Mouse (Mus musculus): ENCODE results near the gene Tmem14c. TPM values are rescaled to one million over a fixed set of nuclear protein-coding genes. Genes with fewer than 3 reads are reported as not detected.
"Not testable (repeated sequence)": the region's sequence is repeated elsewhere in the genome, so short reads cannot be mapped to it uniquely, and the experiment has no call there.

The Tmem14c gene
- total and polyA plus RNA-seq, 2 experiments from 2014 or later, result 45.5 to 141 TPM

- H3K27me3 ChIP-seq (ENCODE audit: insufficient read depth, low read length), result no peaks in the 10 kb centered on the region
- H3K27ac ChIP-seq, result no peak overlapping the region
- no peak for ATAC-seq
- H3K4me3 ChIP-seq (ENCODE audit: low read length), result no peak overlapping the region
- TF ChIP-seq CTCF (IDR thresholded peaks at IDR 0.05; ENCODE audit: low read depth), result peak; percentile 67
- H3K4me1 ChIP-seq (ENCODE audit: insufficient read depth, low read length), result no peaks in the 10 kb centered on the region
- H3K36me3 ChIP-seq (ENCODE audit: insufficient read depth, low read length), result no peaks in the 10 kb centered on the region
- peak; percentile 40 for DNase-seq (ENCODE audit: low spot score)
- H3K9ac ChIP-seq (replicated peaks; ENCODE audit: low read length), result no peak overlapping the region
- 15% methylated on average over 7 of the region's 7 CpGs for WGBS
- no peaks in the 10 kb centered on the region for H3K9me3 ChIP-seq (ENCODE audit: low read length)
- H3K4me2 ChIP-seq (ENCODE audit: low read depth, low read length), result no peak overlapping the region
Measured at GRCm38 (mm10) chr13:40977609-40978008, 38.5 kb upstream of the Tmem14c start.

GRCm38 (mm10) chr13:40978652-40979051, 37.4 kb upstream of the Tmem14c start:
- Histone ChIP-seq H3K4me1 (ENCODE audit: insufficient read depth, low read length) (no peaks in the 10 kb centered on the region), H3K36me3 (ENCODE audit: insufficient read depth, low read length) (no peaks in the 10 kb centered on the region), H3K4me3 (ENCODE audit: low read length) (no peak overlapping the region), H3K4me2 (ENCODE audit: low read depth, low read length) (no peak overlapping the region), H3K27ac (no peak overlapping the region), H3K27me3 (ENCODE audit: insufficient read depth, low read length) (no peaks in the 10 kb centered on the region), H3K9ac (replicated peaks; ENCODE audit: low read length) (no peak overlapping the region), H3K9me3 (ENCODE audit: low read length) (no peaks in the 10 kb centered on the region)
- ATAC-seq (no peak), DNase-seq (ENCODE audit: low spot score) (no peak)
- 81% methylated on average over 4 of the region's 4 CpGs for WGBS
- no peak for TF ChIP-seq CTCF (IDR thresholded peaks at IDR 0.05; ENCODE audit: low read depth)

DNA sequence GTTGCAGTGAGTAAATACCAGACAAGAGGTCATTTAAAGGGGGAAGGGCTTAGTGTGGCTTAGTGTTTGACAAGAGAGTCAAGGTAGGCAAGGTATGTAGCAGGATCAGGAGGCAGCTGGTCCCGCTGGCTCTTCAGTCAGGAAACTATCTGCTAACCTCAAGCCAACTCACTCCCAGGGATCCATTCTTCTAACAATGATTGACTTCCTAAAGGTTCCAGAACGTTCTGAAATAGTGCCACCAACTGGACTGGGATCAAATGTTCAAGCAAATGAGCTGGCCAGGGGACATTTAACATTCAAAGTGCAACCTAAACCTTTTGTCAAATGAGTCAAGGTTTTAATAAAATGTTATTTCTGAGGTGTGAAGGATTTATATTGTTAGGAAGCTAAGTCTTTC, 36.8 kb upstream of the Tmem14c start:
- Histone ChIP-seq H3K27me3 (ENCODE audit: insufficient read depth, low read length) (no peaks in the 10 kb centered on the region), H3K36me3 (ENCODE audit: insufficient read depth, low read length) (no peaks in the 10 kb centered on the region), H3K9me3 (ENCODE audit: low read length) (no peaks in the 10 kb centered on the region), H3K4me1 (ENCODE audit: insufficient read depth, low read length) (no peaks in the 10 kb centered on the region), H3K4me3 (ENCODE audit: low read length) (no peak overlapping the region), H3K4me2 (ENCODE audit: low read depth, low read length) (no peak overlapping the region), H3K9ac (replicated peaks; ENCODE audit: low read length) (no peak overlapping the region), H3K27ac (no peak overlapping the region)
- peak; percentile 29 for TF ChIP-seq CTCF (IDR thresholded peaks at IDR 0.05; ENCODE audit: low read depth)
- DNase-seq (ENCODE audit: low spot score), result peak; percentile 5
- ATAC-seq, result no peak
- 51% methylated on average over 2 of the region's 2 CpGs for WGBS

- ATAC-seq, result no peak
- Histone ChIP-seq H3K9ac (replicated peaks; ENCODE audit: low read length) (no peak overlapping the region), H3K9me3 (ENCODE audit: low read length) (no peaks in the 10 kb centered on the region), H3K4me3 (ENCODE audit: low read length) (no peak overlapping the region), H3K27me3 (ENCODE audit: insufficient read depth, low read length) (no peaks in the 10 kb centered on the region), H3K36me3 (ENCODE audit: insufficient read depth, low read length) (no peaks in the 10 kb centered on the region), H3K4me1 (ENCODE audit: insufficient read depth, low read length) (no peaks in the 10 kb centered on the region), H3K4me2 (ENCODE audit: low read depth, low read length) (no peak overlapping the region), H3K27ac (no peak overlapping the region)
- WGBS, result 87% methylated on average over 1 of the region's 1 CpGs
- no peak for TF ChIP-seq CTCF (IDR thresholded peaks at IDR 0.05; ENCODE audit: low read depth)
- DNase-seq (ENCODE audit: low spot score), result no peak
Measured at GRCm38 (mm10) chr13:40982759-40983158, 33.3 kb upstream of the Tmem14c start.

GRCm38 (mm10) chr13:40986081-40986480, 30.0 kb upstream of the Tmem14c start:
- 95% methylated on average over 5 of the region's 5 CpGs for WGBS
- H3K27ac ChIP-seq, result no peak overlapping the region
- no peak overlapping the region for H3K4me3 ChIP-seq (ENCODE audit: low read length)
- no peaks in the 10 kb centered on the region for H3K4me1 ChIP-seq (ENCODE audit: insufficient read depth, low read length)
- H3K9ac ChIP-seq (replicated peaks; ENCODE audit: low read length), result no peak overlapping the region
- ATAC-seq (no peak), DNase-seq (ENCODE audit: low spot score) (no peak)
- no peak overlapping the region for H3K4me2 ChIP-seq (ENCODE audit: low read depth, low read length)
- no peaks in the 10 kb centered on the region for H3K27me3 ChIP-seq (ENCODE audit: insufficient read depth, low read length)
- H3K9me3 ChIP-seq (ENCODE audit: low read length), result no peaks in the 10 kb centered on the region
- H3K36me3 ChIP-seq (ENCODE audit: insufficient read depth, low read length), result no peaks in the 10 kb centered on the region
- no peak for TF ChIP-seq CTCF (IDR thresholded peaks at IDR 0.05; ENCODE audit: low read depth)

GRCm38 (mm10) chr13:40987608-40988303, 28.3 kb upstream of the Tmem14c start:
- not testable (repeated sequence) for H3K4me3 ChIP-seq (ENCODE audit: low read length); H3K4me2 ChIP-seq (ENCODE audit: low read depth, low read length); H3K9me3 ChIP-seq (ENCODE audit: low read length); H3K36me3 ChIP-seq (ENCODE audit: insufficient read depth, low read length); DNase-seq (ENCODE audit: low spot score); H3K27me3 ChIP-seq (ENCODE audit: insufficient read depth, low read length); H3K9ac ChIP-seq (replicated peaks; ENCODE audit: low read length); H3K27ac ChIP-seq; H3K4me1 ChIP-seq (ENCODE audit: insufficient read depth, low read length); ATAC-seq
- WGBS, result 72% methylated on average over 4 of the region's 4 CpGs

GRCm38 (mm10) chr13:40988418-40988817, 27.7 kb upstream of the Tmem14c start:
- Histone ChIP-seq H3K4me3 (ENCODE audit: low read length) (no peak overlapping the region), H3K4me1 (ENCODE audit: insufficient read depth, low read length) (no peaks in the 10 kb centered on the region), H3K9me3 (ENCODE audit: low read length) (no peaks in the 10 kb centered on the region), H3K9ac (replicated peaks; ENCODE audit: low read length) (no peak overlapping the region), H3K27ac (no peak overlapping the region), H3K4me2 (ENCODE audit: low read depth, low read length) (no peak overlapping the region), H3K36me3 (ENCODE audit: insufficient read depth, low read length) (no peaks in the 10 kb centered on the region), H3K27me3 (ENCODE audit: insufficient read depth, low read length) (no peaks in the 10 kb centered on the region)
- DNase-seq (ENCODE audit: low spot score) (no peak), ATAC-seq (no peak)
- TF ChIP-seq CTCF (IDR thresholded peaks at IDR 0.05; ENCODE audit: low read depth), result no peak
- WGBS, result 68% methylated on average over 2 of the region's 2 CpGs

All from hindbrain, postnatal 0 days (tissue).